Mouse (Mus musculus) kidney, adult 2 months (tissue): ENCODE data around the gene Tspan1.

Experiments
- CTCF ChIP-seq: fragments of 200-500 bp; conservative IDR thresholded peaks from 2 replicates; pipeline ENCODE4 v1.5.1; 2011; ENCODE audit warnings: low read depth, mild to moderate bottlenecking, control low read depth, low read length, moderate library complexity, mixed read lengths; ENCODE audit not compliant: insufficient read depth, insufficient read length
- POLR2A ChIP-seq: fragments of 200-500 bp; IDR thresholded peaks from one replicate; pipeline ENCODE4 v1.6.1; 2011; ENCODE audit warnings: low read depth, low read length, control low read depth

GRCm38 (mm10) chr4:116140801-116141574 is 26.4 kb downstream of the Tspan1 start:
- TF ChIP-seq POLR2A (no peak), CTCF (no peak)
